Mouse (Mus musculus): ENCODE results near the gene Cpne9.

Gene Cpne9

GRCm38 (mm10) chr6:113342297-113342696, 60.2 kb downstream of the Cpne9 start:
- in situ Hi-C loops (cut with MseI, MboI), result no loop called here

GRCm38 (mm10) chr6:113343177-113344092, 61.3 kb downstream of the Cpne9 start, which contains the start of gene Camk1:
TSS of gene Camk1 (minus strand) at chr6:113343984.
- in situ Hi-C loops (cut with MseI, MboI), result no loop called here

- in situ Hi-C loops (cut with MseI, MboI), result no loop called here
Measured at GRCm38 (mm10) chr6:113344321-113344720, 62.2 kb downstream of the Cpne9 start.

GRCm38 (mm10) chr6:113346897-113347296, 64.8 kb downstream of the Cpne9 start:
- in situ Hi-C loops (cut with MseI, MboI), result no loop called here

- in situ Hi-C loops (cut with MseI, MboI), result no loop called here
Measured at GRCm38 (mm10) chr6:113350538-113350937, 68.4 kb downstream of the Cpne9 start.

GRCm38 (mm10) chr6:113351161-113351560, 69.1 kb downstream of the Cpne9 start:
- in situ Hi-C loops (cut with MseI, MboI), result no loop called here

GRCm38 (mm10) chr6:113351653-113352052, 69.5 kb downstream of the Cpne9 start:
- in situ Hi-C loops (cut with MseI, MboI), result no loop called here

- in situ Hi-C loops (cut with MseI, MboI), result no loop called here
Measured at GRCm38 (mm10) chr6:113352820-113353219, 70.7 kb downstream of the Cpne9 start.

GRCm38 (mm10) chr6:113353696-113354095, 71.6 kb downstream of the Cpne9 start:
- in situ Hi-C loops (cut with MseI, MboI), result no loop called here
